Mouse (Mus musculus): ENCODE measurements around the gene Dctn2.
"Not testable (repeated sequence)": the region's sequence is repeated elsewhere in the genome, so short reads cannot be mapped to it uniquely, and the experiment has no call there.

The Dctn2 gene

GRCm38 (mm10) chr10:127314950-127315349 lies 48.8 kb downstream of the Dctn2 start:
- not testable (repeated sequence) for DNase-seq (ENCODE audit: low read depth)

- DNase-seq (ENCODE audit: low read depth) = no peak
Measured at GRCm38 (mm10) chr10:127317277-127317676, 51.1 kb downstream of the Dctn2 start.

- DNase-seq (ENCODE audit: low read depth) = no peak
Measured at GRCm38 (mm10) chr10:127318009-127318408, 51.8 kb downstream of the Dctn2 start.

- DNase-seq (ENCODE audit: low read depth) = no peak
Measured at GRCm38 (mm10) chr10:127319969-127320368, 53.8 kb downstream of the Dctn2 start.

- DNase-seq (ENCODE audit: low read depth) = peak; percentile 76
Measured at GRCm38 (mm10) chr10:127321621-127322020, 55.5 kb downstream of the Dctn2 start, which contains the start of gene Arhgap9. Arhgap9 (plus strand) TSS chr10:127321964.

- DNase-seq (ENCODE audit: low read depth) = peak; percentile 58
Measured at GRCm38 (mm10) chr10:127322178-127322577, 56.0 kb downstream of the Dctn2 start.

- no peak for DNase-seq (ENCODE audit: low read depth)
Measured at GRCm38 (mm10) chr10:127322669-127323068, 56.5 kb downstream of the Dctn2 start.

- peak; percentile 51 for DNase-seq (ENCODE audit: low read depth)
Measured at GRCm38 (mm10) chr10:127323131-127323855, 57.1 kb downstream of the Dctn2 start.

- peak; percentile 93 for DNase-seq (ENCODE audit: low read depth)
Measured at GRCm38 (mm10) chr10:127324495-127324894, 58.3 kb downstream of the Dctn2 start.

GRCm38 (mm10) chr10:127325454-127326016 lies 59.4 kb downstream of the Dctn2 start:
- DNase-seq (ENCODE audit: low read depth) = peak; percentile 59

- DNase-seq (ENCODE audit: low read depth) = no peak
Measured at GRCm38 (mm10) chr10:127326017-127326801, 60.0 kb downstream of the Dctn2 start.

- no peak for DNase-seq (ENCODE audit: low read depth)
Measured at GRCm38 (mm10) chr10:127326828-127327227, 60.7 kb downstream of the Dctn2 start.

- DNase-seq (ENCODE audit: low read depth) = no peak
Measured at GRCm38 (mm10) chr10:127327461-127328145, 61.4 kb downstream of the Dctn2 start.

- no peak for DNase-seq (ENCODE audit: low read depth)
Measured at GRCm38 (mm10) chr10:127330212-127330611, 64.0 kb downstream of the Dctn2 start.
